Mouse (Mus musculus) fibroblast of lung, adult 2 months (primary cell): ENCODE results near the gene Il20ra.

ENCODE experiments used
- DNase-seq: peaks from one replicate; pipeline ENCODE4 v3.0.0-alpha.2; 2011; ENCODE audit warnings: low read depth

The Il20ra gene

GRCm38 (mm10) chr10:19765459-19765858 lies 53.1 kb downstream of the Il20ra start:
- DNase-seq, result no peak

- no peak for DNase-seq
Measured at GRCm38 (mm10) chr10:19779092-19779491, 66.7 kb downstream of the Il20ra start.

- DNase-seq, result no peak
Measured at GRCm38 (mm10) chr10:19781365-19781764, 69.0 kb downstream of the Il20ra start.

GRCm38 (mm10) chr10:19794996-19795395 lies 82.6 kb downstream of the Il20ra start:
- no peak for DNase-seq

GRCm38 (mm10) chr10:19802958-19803357 lies 90.6 kb downstream of the Il20ra start:
- DNase-seq, result no peak

GRCm38 (mm10) chr10:19804763-19805162 lies 92.4 kb downstream of the Il20ra start:
- no peak for DNase-seq
